In the genomic region with DNA sequence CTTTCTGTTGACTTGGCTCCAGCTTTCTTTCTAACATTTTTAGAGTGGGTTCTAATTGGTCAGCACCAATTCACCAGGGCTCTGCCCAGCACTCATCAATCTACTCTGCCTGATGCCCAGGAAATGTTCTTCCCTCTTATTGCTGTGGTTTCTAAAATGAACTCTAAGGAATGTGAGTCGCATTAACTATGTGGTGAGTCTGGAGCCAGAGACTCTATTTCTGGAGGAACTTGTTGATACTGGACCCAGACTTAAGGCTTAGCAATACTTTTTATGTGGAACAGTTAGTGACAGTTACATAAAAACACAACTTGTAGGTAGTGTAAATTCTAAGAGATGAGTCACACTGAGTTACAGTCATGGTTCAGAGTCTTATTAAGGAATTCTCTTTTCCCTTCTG, we compare ENCODE assay signal across 30 mouse cellular contexts. TPM values are rescaled to one million over a fixed set of nuclear protein-coding genes. Genes with fewer than 3 reads are reported as not detected.
DNase-seq lines count a peak whose midpoint lies in the region; ATAC-seq and TF ChIP-seq lines count a peak whose summit lies in the region.
"Had no signal": no experiment of that assay in that cellular context is flagged by ENCODE, and none has a peak within 500 bp of the region (broad histone marks: within the 10 kb centered on the region; RNA-seq: fewer than 3 reads in every experiment).

No protein-coding gene starts in this region.

- no peak for TF ChIP-seq CTCF in lung, postnatal 0 days (IDR thresholded peaks at IDR 0.05)

- no peak for TF ChIP-seq EP300 in lung, postnatal 0 days (IDR thresholded peaks at IDR 0.05)

- H3K27ac ChIP-seq in embryonic facial prominence, embryonic 15.5 days (replicated peaks): no peak overlapping the region
- no peak overlapping the region for H3K27ac ChIP-seq in lung, postnatal 0 days (ENCODE audit: low read length)
- H3K27ac ChIP-seq: embryonic facial prominence, embryonic 13.5 days; forebrain, embryonic 13.5 days; heart, embryonic 10.5 days; heart, embryonic 15.5 days; hindbrain, embryonic 12.5 days; hindbrain, postnatal 0 days; intestine, embryonic 15.5 days; liver, embryonic 14.5 days; neural tube, embryonic 15.5 days had no signal

- H3K4me2 ChIP-seq in embryonic facial prominence, embryonic 15.5 days (replicated peaks): no peak overlapping the region
- H3K4me2 ChIP-seq in lung, postnatal 0 days (replicated peaks; ENCODE audit: low read depth, low read length): no peak overlapping the region
- H3K4me2 ChIP-seq: embryonic facial prominence, embryonic 13.5 days; forebrain, embryonic 13.5 days; heart, embryonic 15.5 days; hindbrain, embryonic 12.5 days; intestine, embryonic 15.5 days; neural tube, embryonic 15.5 days had no signal

- no peak overlapping the region for H3K4me3 ChIP-seq in embryonic facial prominence, embryonic 15.5 days (replicated peaks)
- H3K4me3 ChIP-seq in lung, postnatal 0 days (ENCODE audit: low read depth, low read length): no peak overlapping the region
- H3K4me3 ChIP-seq: embryonic facial prominence, embryonic 13.5 days; forebrain, embryonic 13.5 days; heart, embryonic 10.5 days; heart, embryonic 15.5 days; hindbrain, embryonic 12.5 days; intestine, embryonic 15.5 days; neural tube, embryonic 15.5 days had no signal

- H3K36me3 ChIP-seq in embryonic facial prominence, embryonic 15.5 days: no peaks in the 10 kb centered on the region
- no peaks in the 10 kb centered on the region for H3K36me3 ChIP-seq in lung, postnatal 0 days (ENCODE audit: insufficient read depth, low read length)
- H3K36me3 ChIP-seq: embryonic facial prominence, embryonic 13.5 days; heart, embryonic 10.5 days; heart, embryonic 15.5 days; intestine, embryonic 15.5 days had no signal

- H3K9ac ChIP-seq in embryonic facial prominence, embryonic 15.5 days: no peak overlapping the region
- no peak overlapping the region for H3K9ac ChIP-seq in lung, postnatal 0 days (replicated peaks; ENCODE audit: low read depth)
- H3K9ac ChIP-seq: embryonic facial prominence, embryonic 13.5 days; forebrain, embryonic 13.5 days; heart, embryonic 15.5 days; hindbrain, embryonic 12.5 days; intestine, embryonic 15.5 days; liver, embryonic 14.5 days; neural tube, embryonic 15.5 days had no signal

- peak; percentile 38 to 48 for DNase-seq in frontal cortex, adult 2 months (ENCODE audit: extremely low spot score in 1 of 2, low spot score in 1 of 2)
- DNase-seq in frontal cortex, postnatal 14 days (ENCODE audit: low spot score in 2 of 2): no peak
- DNase-seq in right cerebral cortex, adult 2 months (ENCODE audit: low spot score in 2 of 2): peak; percentile 27 to 38
- no peak for DNase-seq in right cerebral cortex, postnatal 14 days
- DNase-seq in ovary, postnatal 14 days (ENCODE audit: low spot score): no peak
- DNase-seq in lung, postnatal 0 days (ENCODE audit: low spot score): no peak
- no peak for DNase-seq in spleen, postnatal 14 days (ENCODE audit: low spot score in 2 of 2)
- DNase-seq: adrenal gland, postnatal 10 days; B cell, adult 2 months; cerebellum, adult 11-12 months; cerebellum, adult 9-11 months; embryo, embryonic 11 days; gastrocnemius, postnatal 14 days; heart, postnatal 36 days; kidney, adult 2 months; layer of hippocampus, postnatal 36 days; liver; lung, adult 2 months; lung, postnatal 14 days; midbrain, embryonic 14.5 days had no signal

- no peaks in the 10 kb centered on the region for H3K27me3 ChIP-seq in embryonic facial prominence, embryonic 15.5 days
- no peaks in the 10 kb centered on the region for H3K27me3 ChIP-seq in lung, postnatal 0 days (replicated peaks; ENCODE audit: insufficient read depth, low read length)
- H3K27me3 ChIP-seq: embryonic facial prominence, embryonic 13.5 days; forebrain, embryonic 13.5 days; heart, embryonic 15.5 days; hindbrain, embryonic 12.5 days; intestine, embryonic 15.5 days; neural tube, embryonic 15.5 days had no signal

- no peaks in the 10 kb centered on the region for H3K4me1 ChIP-seq in embryonic facial prominence, embryonic 15.5 days
- H3K4me1 ChIP-seq in lung, postnatal 0 days (ENCODE audit: insufficient read depth, low read depth, low read length): no peaks in the 10 kb centered on the region
- H3K4me1 ChIP-seq: embryonic facial prominence, embryonic 13.5 days; forebrain, embryonic 13.5 days; heart, embryonic 10.5 days; heart, embryonic 15.5 days; hindbrain, embryonic 12.5 days; intestine, embryonic 15.5 days; neural tube, embryonic 15.5 days had no signal

- WGBS in embryonic facial prominence, embryonic 15.5 days: 82% methylated on average over 1 of the region's 1 CpGs
- 81% methylated on average over 1 of the region's 1 CpGs for WGBS in lung, postnatal 0 days

- H3K9me3 ChIP-seq in embryonic facial prominence, embryonic 15.5 days (replicated peaks): no peaks in the 10 kb centered on the region
- H3K9me3 ChIP-seq in lung, postnatal 0 days (ENCODE audit: low read length): no peaks in the 10 kb centered on the region
- H3K9me3 ChIP-seq: embryonic facial prominence, embryonic 13.5 days; forebrain, embryonic 13.5 days; heart, embryonic 10.5 days; heart, embryonic 15.5 days; hindbrain, embryonic 12.5 days; intestine, embryonic 15.5 days had no signal

- 0 out of 2 replicates have a peak, but pooled peaks have one; percentile 19 for ATAC-seq in embryonic facial prominence, embryonic 15.5 days (ENCODE audit: insufficient number of reproducible peaks, low FRiP score, low TSS enrichment, low read depth)
- no peak for ATAC-seq in lung, postnatal 0 days
- ATAC-seq: forebrain, embryonic 13.5 days; hindbrain, postnatal 0 days; intestine, embryonic 15.5 days had no signal

RNA-seq across cellular contexts. Expression of gene Manf, which starts 43.2 kb away (rescaled TPM):
- 69.3 and 75.8 TPM in 2 replicates for polyA plus RNA-seq in frontal cortex, adult 2 months (2012; rRNA removed)
- polyA plus RNA-seq in embryonic facial prominence, embryonic 15.5 days (2015; fragmentation: Nextera tagmentation; extraction: Ambion mirVana): 281 and 293 TPM in 2 replicates
- 171 and 218 TPM in 2 replicates for polyA plus RNA-seq in lung, postnatal 0 days (2015; fragmentation: Nextera tagmentation; extraction: Ambion mirVana)

RNA-seq across cellular contexts. Expression of gene Rbm15b, which starts 47.8 kb away (rescaled TPM):
- 16.7 and 17.8 TPM in 2 replicates for polyA plus RNA-seq in frontal cortex, adult 2 months (2012; rRNA removed)
- 11.0 and 12.3 TPM in 2 replicates for polyA plus RNA-seq in embryonic facial prominence, embryonic 15.5 days (2015; fragmentation: Nextera tagmentation; extraction: Ambion mirVana)
- polyA plus RNA-seq in lung, postnatal 0 days (2015; fragmentation: Nextera tagmentation; extraction: Ambion mirVana): 4.5 and 5.2 TPM in 2 replicates

Comparison
In these comparisons a context has a peak if more than half of its experiments do, and no peak if none do; other contexts are left out.
1. DNase-seq: peak in frontal cortex, adult 2 months (2 of 2) and right cerebral cortex, adult 2 months (2 of 2); none in frontal cortex, postnatal 14 days (0 of 2), right cerebral cortex, postnatal 14 days (single experiment), ovary, postnatal 14 days (single experiment), lung, postnatal 0 days (single experiment) and spleen, postnatal 14 days (0 of 2).